Mouse (Mus musculus): ENCODE data around the gene Pip5k1b. TPM values are rescaled to one million over a fixed set of nuclear protein-coding genes. Genes with fewer than 3 reads are reported as not detected.
A peak's percentile ranks its signal among the peaks of the same experiment; 100 is the strongest.

The Pip5k1b gene
- total RNA-seq, 2 experiments from 2014 or later, result 3.6 to 5.6 TPM

- intact Hi-C loops (cut with DNase I), result no loop called here
- DNase-seq, result no peak
These were observed 287.1 kb downstream of the Pip5k1b start for GRCm38 (mm10) chr19:24268531-24268930.

- intact Hi-C loops (cut with DNase I), result no loop called here
- DNase-seq, result no peak
These were observed 289.4 kb downstream of the Pip5k1b start for GRCm38 (mm10) chr19:24266046-24266830.

GRCm38 (mm10) chr19:24264991-24265390, 290.7 kb downstream of the Pip5k1b start:
- intact Hi-C loops (cut with DNase I), result no loop called here
- peak; percentile 81 for DNase-seq

GRCm38 (mm10) chr19:24262736-24263135, 292.9 kb downstream of the Pip5k1b start:
- no peak for DNase-seq
- intact Hi-C loops (cut with DNase I), result no loop called here

GRCm38 (mm10) chr19:24259390-24260351, 296.0 kb downstream of the Pip5k1b start:
- no peak for DNase-seq
- intact Hi-C loops (cut with DNase I), result no loop called here

GRCm38 (mm10) chr19:24258368-24258767, 297.3 kb downstream of the Pip5k1b start:
- intact Hi-C loops (cut with DNase I), result no loop called here
- no peak for DNase-seq

GRCm38 (mm10) chr19:24257962-24258361, 297.7 kb downstream of the Pip5k1b start:
- intact Hi-C loops (cut with DNase I), result no loop called here
- no peak for DNase-seq

GRCm38 (mm10) chr19:24253657-24254260, 301.9 kb downstream of the Pip5k1b start:
- no peak for DNase-seq
- intact Hi-C loops (cut with DNase I), result no loop called here

GRCm38 (mm10) chr19:24251869-24252268, 303.8 kb downstream of the Pip5k1b start:
- no peak for DNase-seq
- intact Hi-C loops (cut with DNase I), result no loop called here

Other genes starting within 250 kb of the Pip5k1b start
- 10 to 100 TPM; 26.3 to 33.6 TPM for gene Fam122a, start 78.5 kb downstream of the Pip5k1b start, total RNA-seq (2021)
- under 1 TPM; 0.50 to 0.76 TPM for gene Tmem252, start 118.1 kb upstream of the Pip5k1b start, total RNA-seq (2021)

Measured in left cerebral cortex, postnatal 4 days (tissue).